Mouse (Mus musculus): ENCODE measurements at regions not wholly inside any gene's neighbourhood (a gene's known extent, or its start where the extent isn't known, plus 50 kb on each side); places are given as distances from the start of the nearest gene placed in this dataset.

- Histone ChIP-seq H3K4me3 (replicated peaks; ENCODE audit: low read length) (no peak overlapping the region), H3K27me3 (ENCODE audit: insufficient read depth, low read length) (no peaks in the 10 kb centered on the region), H3K9me3 (ENCODE audit: low read length) (no peaks in the 10 kb centered on the region), H3K4me1 (replicated peaks; ENCODE audit: low read depth, low read length) (no peaks in the 10 kb centered on the region), H3K36me3 (ENCODE audit: insufficient read depth, low read length) (no peaks in the 10 kb centered on the region)
- TF ChIP-seq CTCF (conservative IDR thresholded peaks at IDR 0.05; ENCODE audit: low read length) (peak; percentile 50), POU5F1 (IDR thresholded peaks at IDR 0.05; ENCODE audit: borderline replicate concordance, low read length) (no peak), NANOG (IDR thresholded peaks at IDR 0.05; ENCODE audit: borderline replicate concordance, low read length) (no peak)
Observed at GRCm38 (mm10) chr6:55781146-55781545, 55.5 kb upstream of the Itprid1 start.

GRCm38 (mm10) chr6:55775527-55775926 lies 61.2 kb upstream of the Itprid1 start:
- Histone ChIP-seq H3K9me3 (ENCODE audit: low read length) (no peaks in the 10 kb centered on the region), H3K36me3 (ENCODE audit: insufficient read depth, low read length) (no peaks in the 10 kb centered on the region), H3K27me3 (ENCODE audit: insufficient read depth, low read length) (no peaks in the 10 kb centered on the region), H3K4me3 (replicated peaks; ENCODE audit: low read length) (no peak overlapping the region), H3K4me1 (replicated peaks; ENCODE audit: low read depth, low read length) (no peaks in the 10 kb centered on the region)
- no peak for TF ChIP-seq CTCF (conservative IDR thresholded peaks at IDR 0.05; ENCODE audit: low read length)
- no peak for TF ChIP-seq POU5F1 (IDR thresholded peaks at IDR 0.05; ENCODE audit: borderline replicate concordance, low read length)
- TF ChIP-seq NANOG (IDR thresholded peaks at IDR 0.05; ENCODE audit: borderline replicate concordance, low read length) = no peak

GRCm38 (mm10) chr6:55770341-55770740 lies 66.4 kb upstream of the Itprid1 start:
- TF ChIP-seq NANOG (IDR thresholded peaks at IDR 0.05; ENCODE audit: borderline replicate concordance, low read length) (no peak), POU5F1 (IDR thresholded peaks at IDR 0.05; ENCODE audit: borderline replicate concordance, low read length) (no peak), CTCF (conservative IDR thresholded peaks at IDR 0.05; ENCODE audit: low read length) (no peak)
- Histone ChIP-seq H3K36me3 (ENCODE audit: insufficient read depth, low read length) (no peaks in the 10 kb centered on the region), H3K4me1 (replicated peaks; ENCODE audit: low read depth, low read length) (no peaks in the 10 kb centered on the region), H3K9me3 (ENCODE audit: low read length) (no peaks in the 10 kb centered on the region), H3K27me3 (ENCODE audit: insufficient read depth, low read length) (no peaks in the 10 kb centered on the region), H3K4me3 (replicated peaks; ENCODE audit: low read length) (no peak overlapping the region)

DNA sequence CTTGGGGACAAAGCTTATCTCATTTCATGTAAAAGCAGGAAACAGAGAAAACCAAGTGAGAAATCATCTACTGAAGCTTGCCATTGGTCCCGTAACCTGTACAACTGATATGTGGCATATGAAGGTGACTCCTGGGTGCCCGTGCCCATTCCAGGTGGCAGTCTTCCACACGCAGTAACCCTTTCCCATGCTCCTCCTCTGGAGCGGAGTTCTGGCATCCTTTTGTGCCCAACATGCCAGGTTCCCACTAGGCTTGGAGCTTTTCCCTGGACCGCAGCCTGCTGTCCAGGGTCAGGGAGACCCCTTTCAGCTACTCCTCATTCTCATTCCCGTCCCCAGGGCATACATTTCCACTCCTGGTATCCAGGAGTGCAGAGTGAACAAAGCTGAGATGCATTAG lies 74.4 kb upstream of the Neurod6 start:
- no peak overlapping the region for H3K4me3 ChIP-seq (replicated peaks; ENCODE audit: low read length)
- H3K9me3 ChIP-seq (ENCODE audit: low read length) = no peaks in the 10 kb centered on the region
- TF ChIP-seq POU5F1 (IDR thresholded peaks at IDR 0.05; ENCODE audit: borderline replicate concordance, low read length) (no peak), CTCF (conservative IDR thresholded peaks at IDR 0.05; ENCODE audit: low read length) (no peak), NANOG (IDR thresholded peaks at IDR 0.05; ENCODE audit: borderline replicate concordance, low read length) (no peak)
- H3K27me3 ChIP-seq (ENCODE audit: insufficient read depth, low read length) = no peaks in the 10 kb centered on the region
- no peaks in the 10 kb centered on the region for H3K4me1 ChIP-seq (replicated peaks; ENCODE audit: low read depth, low read length)
- H3K36me3 ChIP-seq (ENCODE audit: insufficient read depth, low read length) = no peaks in the 10 kb centered on the region

DNA sequence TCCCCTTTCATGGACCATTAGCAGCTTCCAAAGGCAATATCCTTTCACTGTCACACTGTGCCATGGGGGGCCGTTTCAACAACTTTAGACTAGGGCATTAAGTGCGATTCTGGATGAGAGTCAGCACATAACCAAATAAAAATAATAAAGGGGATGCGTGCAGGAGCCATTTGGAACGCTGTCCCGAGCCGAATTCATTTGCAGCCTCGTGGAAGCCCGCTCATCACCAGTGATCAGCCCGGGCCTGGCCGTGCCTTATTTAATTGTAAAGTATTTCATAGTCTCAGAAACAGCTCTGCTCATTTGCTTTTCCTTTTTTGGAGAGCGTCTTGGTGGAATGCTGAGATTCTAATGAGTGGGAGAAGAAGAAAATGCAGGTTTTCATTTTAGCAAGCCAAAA lies 69.8 kb upstream of the Neurod6 start:
- no peaks in the 10 kb centered on the region for H3K27me3 ChIP-seq (ENCODE audit: insufficient read depth, low read length)
- no peaks in the 10 kb centered on the region for H3K9me3 ChIP-seq (ENCODE audit: low read length)
- no peaks in the 10 kb centered on the region for H3K36me3 ChIP-seq (ENCODE audit: insufficient read depth, low read length)
- no peak overlapping the region for H3K4me3 ChIP-seq (replicated peaks; ENCODE audit: low read length)
- TF ChIP-seq POU5F1 (IDR thresholded peaks at IDR 0.05; ENCODE audit: borderline replicate concordance, low read length) (no peak), CTCF (conservative IDR thresholded peaks at IDR 0.05; ENCODE audit: low read length) (no peak), NANOG (IDR thresholded peaks at IDR 0.05; ENCODE audit: borderline replicate concordance, low read length) (no peak)
- no peaks in the 10 kb centered on the region for H3K4me1 ChIP-seq (replicated peaks; ENCODE audit: low read depth, low read length)

DNA sequence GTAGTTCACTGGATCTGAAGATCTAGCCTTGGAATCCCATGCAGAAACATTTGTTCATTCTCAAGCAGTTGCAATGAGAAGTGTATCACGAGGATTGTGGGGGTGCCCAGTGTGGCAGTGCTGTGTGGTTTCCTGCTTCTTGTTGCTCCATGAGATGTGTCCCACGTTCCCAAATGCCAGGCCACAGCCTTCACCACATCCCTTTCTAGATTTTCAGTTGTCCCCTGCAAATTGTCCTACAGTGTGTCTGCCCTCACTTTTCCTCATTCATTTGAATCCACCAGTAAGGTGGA lies 64.7 kb upstream of the Neurod6 start:
- H3K9me3 ChIP-seq (ENCODE audit: low read length) = peaks cover 22% of the 10 kb centered on the region
- no peak for TF ChIP-seq NANOG (IDR thresholded peaks at IDR 0.05; ENCODE audit: borderline replicate concordance, low read length)
- TF ChIP-seq POU5F1 (IDR thresholded peaks at IDR 0.05; ENCODE audit: borderline replicate concordance, low read length) = no peak
- no peak for TF ChIP-seq CTCF (conservative IDR thresholded peaks at IDR 0.05; ENCODE audit: low read length)
- no peaks in the 10 kb centered on the region for H3K36me3 ChIP-seq (ENCODE audit: insufficient read depth, low read length)
- no peak overlapping the region for H3K4me3 ChIP-seq (replicated peaks; ENCODE audit: low read length)
- H3K27me3 ChIP-seq (ENCODE audit: insufficient read depth, low read length) = no peaks in the 10 kb centered on the region
- no peaks in the 10 kb centered on the region for H3K4me1 ChIP-seq (replicated peaks; ENCODE audit: low read depth, low read length)

DNA sequence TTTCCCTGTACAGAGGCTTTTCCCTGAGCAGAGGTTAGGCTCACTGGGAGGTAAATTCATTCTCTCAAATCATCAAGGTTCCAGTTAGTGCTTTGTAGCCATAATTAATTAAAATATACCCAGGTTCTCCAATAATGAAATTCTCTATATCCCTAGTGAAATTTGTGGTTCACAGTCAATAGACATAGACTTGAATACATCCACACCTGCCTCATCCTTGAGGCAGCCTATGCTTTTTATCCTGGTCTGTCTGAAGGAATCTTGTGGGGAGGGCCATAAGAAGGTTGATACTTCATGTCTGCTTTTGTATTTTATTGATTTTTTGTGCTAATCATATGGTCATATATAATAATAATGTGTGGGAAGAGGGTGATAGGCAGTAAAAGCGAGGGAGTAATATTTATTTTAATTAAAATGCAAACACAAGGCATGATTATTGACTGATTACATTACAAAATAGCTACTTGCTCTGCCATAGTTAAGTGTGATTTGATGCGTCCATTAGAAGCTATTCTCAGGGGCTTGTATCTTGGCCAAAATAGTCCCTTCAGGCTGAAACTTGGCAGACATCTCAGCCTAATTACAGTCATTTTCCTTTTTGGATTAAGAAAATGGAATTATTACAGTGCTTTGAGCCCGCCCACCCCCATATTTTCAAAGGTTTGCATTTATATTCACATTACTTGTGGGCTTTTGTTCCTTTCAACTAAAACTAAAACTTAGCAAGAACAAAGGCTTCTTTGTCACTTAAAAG lies 64.2 kb upstream of the Neurod6 start:
- Histone ChIP-seq H3K27me3 (ENCODE audit: insufficient read depth, low read length) (no peaks in the 10 kb centered on the region), H3K4me1 (replicated peaks; ENCODE audit: low read depth, low read length) (no peaks in the 10 kb centered on the region), H3K9me3 (ENCODE audit: low read length) (peaks cover 22% of the 10 kb centered on the region), H3K36me3 (ENCODE audit: insufficient read depth, low read length) (no peaks in the 10 kb centered on the region), H3K4me3 (replicated peaks; ENCODE audit: low read length) (no peak overlapping the region)
- TF ChIP-seq NANOG (IDR thresholded peaks at IDR 0.05; ENCODE audit: borderline replicate concordance, low read length) = no peak
- TF ChIP-seq CTCF (conservative IDR thresholded peaks at IDR 0.05; ENCODE audit: low read length) = no peak
- no peak for TF ChIP-seq POU5F1 (IDR thresholded peaks at IDR 0.05; ENCODE audit: borderline replicate concordance, low read length)

GRCm38 (mm10) chr6:55731301-55731826 lies 50.3 kb upstream of the Neurod6 start:
- Histone ChIP-seq H3K27me3 (ENCODE audit: insufficient read depth, low read length) (no peaks in the 10 kb centered on the region), H3K4me1 (replicated peaks; ENCODE audit: low read depth, low read length) (no peaks in the 10 kb centered on the region), H3K4me3 (replicated peaks; ENCODE audit: low read length) (no peak overlapping the region), H3K36me3 (ENCODE audit: insufficient read depth, low read length) (no peaks in the 10 kb centered on the region), H3K9me3 (ENCODE audit: low read length) (no peaks in the 10 kb centered on the region)
- no peak for TF ChIP-seq POU5F1 (IDR thresholded peaks at IDR 0.05; ENCODE audit: borderline replicate concordance, low read length)
- TF ChIP-seq CTCF (conservative IDR thresholded peaks at IDR 0.05; ENCODE audit: low read length) = no peak
- TF ChIP-seq NANOG (IDR thresholded peaks at IDR 0.05; ENCODE audit: borderline replicate concordance, low read length) = no peak
